Mouse (Mus musculus): Measurements from ENCODE around the gene Galnt17.

GRCm38 (mm10) chr5:131142606-131143005 is 165.7 kb downstream of the Galnt17 start:
- TF ChIP-seq TCF12 (IDR thresholded peaks at IDR 0.05; ENCODE audit: insufficient read depth, poor library complexity, severe bottlenecking) (no peak), USF1 (IDR thresholded peaks at IDR 0.05; ENCODE audit: low read depth) (no peak), CEBPB (IDR thresholded peaks at IDR 0.05; ENCODE audit: insufficient read depth, poor library complexity, severe bottlenecking) (no peak), POLR2A (IDR thresholded peaks at IDR 0.05; ENCODE audit: insufficient read length, low read depth) (no peak), E2F4 (IDR thresholded peaks at IDR 0.05; ENCODE audit: insufficient read depth) (no peak), MYOD1 (IDR thresholded peaks at IDR 0.05; ENCODE audit: control insufficient read depth in 1 of 3, insufficient read length in 2 of 3, low read depth in 2 of 3) (no peak)

Data from myocyte (in vitro differentiated cells).